Mouse (Mus musculus) 3134 (cell line): Measurements from ENCODE around the gene Gtf3c5.

Experiments used
- DNase-seq: peaks from one replicate; pipeline ENCODE4 v3.0.0-alpha.2; 2011; ENCODE audit warnings: low spot score; ENCODE audit not compliant: insufficient read length; ENCODE audit errors: extremely low read depth

Gene Gtf3c5

GRCm38 (mm10) chr2:28536166-28536565 is 47.4 kb downstream of the Gtf3c5 start:
- no peak for DNase-seq

- no peak for DNase-seq
These were observed 47.9 kb downstream of the Gtf3c5 start for GRCm38 (mm10) chr2:28535650-28536049.

GRCm38 (mm10) chr2:28535263-28535540 is 48.3 kb downstream of the Gtf3c5 start:
- DNase-seq: no peak

- no peak for DNase-seq
These were observed 48.9 kb downstream of the Gtf3c5 start for GRCm38 (mm10) chr2:28534436-28535262.

GRCm38 (mm10) chr2:28533901-28534435 is 49.6 kb downstream of the Gtf3c5 start:
- DNase-seq: no peak

GRCm38 (mm10) chr2:28532938-28533771 is 50.4 kb downstream of the Gtf3c5 start:
- DNase-seq: peak; percentile 87

- no peak for DNase-seq
These were observed 53.2 kb downstream of the Gtf3c5 start for GRCm38 (mm10) chr2:28530311-28530710.

GRCm38 (mm10) chr2:28529856-28530255 is 53.7 kb downstream of the Gtf3c5 start:
- no peak for DNase-seq

GRCm38 (mm10) chr2:28528354-28528730 is 55.2 kb downstream of the Gtf3c5 start:
- no peak for DNase-seq

- no peak for DNase-seq
These were observed 55.9 kb downstream of the Gtf3c5 start for GRCm38 (mm10) chr2:28527436-28528353.

- peak; percentile 73 for DNase-seq
These were observed 57.3 kb downstream of the Gtf3c5 start for GRCm38 (mm10) chr2:28525943-28526876.

GRCm38 (mm10) chr2:28525219-28525942 is 58.2 kb downstream of the Gtf3c5 start:
- DNase-seq: peak; percentile 87

GRCm38 (mm10) chr2:28524406-28524805 is 59.1 kb downstream of the Gtf3c5 start:
- peak; percentile 54 for DNase-seq

GRCm38 (mm10) chr2:28523643-28524117 is 59.9 kb downstream of the Gtf3c5 start:
- peak; percentile 94 for DNase-seq

- DNase-seq: no peak
These were observed 61.4 kb downstream of the Gtf3c5 start for GRCm38 (mm10) chr2:28522166-28522565.

GRCm38 (mm10) chr2:28521571-28522151 is 61.9 kb downstream of the Gtf3c5 start:
- DNase-seq: no peak

GRCm38 (mm10) chr2:28520581-28520980 is 63.0 kb downstream of the Gtf3c5 start:
- no peak for DNase-seq

GRCm38 (mm10) chr2:28518231-28518630 is 65.3 kb downstream of the Gtf3c5 start:
- no peak for DNase-seq
